Mouse (Mus musculus) adrenal gland, adult 18-20 months (tissue): ENCODE measurements around the gene Zfp575. TPM values are rescaled to one million over a fixed set of nuclear protein-coding genes. Genes with fewer than 3 reads are reported as not detected.

ENCODE experiments used
- DNase-seq, 2 experiments: peaks; one replicate each; pipeline ENCODE4 v3.0.0; 2021 to 2022; ENCODE audit warnings: low spot score in 2 of 2
- total RNA-seq, 2 experiments: library from RNA; stranded (reverse); gene quantifications; 1 replicate in 1 of 2; 2 replicates in 1 of 2; pipeline ENCODE4 v1.2.3; 2021

The Zfp575 gene
- total RNA-seq, 2 experiments from 2014 or later = 0.32 to 0.46 TPM

GRCm38 (mm10) chr7:24565627-24566026, 21.8 kb downstream of the Zfp575 start:
- no peak for DNase-seq

DNA sequence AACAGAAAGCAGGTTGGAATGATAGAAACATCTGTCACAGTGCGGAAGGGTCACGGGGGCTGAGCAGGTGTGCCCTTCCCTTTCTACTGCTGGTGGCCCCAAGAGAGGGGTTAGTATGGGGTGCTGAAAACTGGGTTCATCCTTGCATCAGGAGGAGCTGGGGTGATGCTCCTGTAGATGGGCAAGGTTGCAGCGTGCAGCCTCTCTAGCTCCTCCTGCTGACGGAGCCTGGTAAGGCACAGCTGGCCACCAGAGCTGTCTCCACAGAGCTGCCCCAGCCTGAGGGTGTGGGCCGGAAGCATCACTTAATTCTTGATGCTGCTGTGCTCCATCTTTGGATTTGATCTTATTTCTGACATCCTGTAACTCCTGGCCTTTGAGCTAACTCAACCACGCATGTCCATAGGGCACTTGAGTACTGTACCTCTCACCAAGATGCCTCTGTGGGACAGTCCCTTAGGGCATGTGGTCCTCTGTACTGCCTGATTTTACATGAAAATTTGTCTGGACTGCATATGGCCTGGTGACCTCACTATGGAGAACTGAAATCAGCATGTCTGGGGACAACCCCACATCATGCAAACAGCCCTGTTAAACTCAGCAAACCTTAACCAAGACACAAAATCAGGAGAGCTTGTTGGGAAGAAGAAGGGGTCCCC, 22.7 kb downstream of the Zfp575 start:
- DNase-seq = peak; percentile 62 to 74

GRCm38 (mm10) chr7:24563837-24564206, 23.6 kb downstream of the Zfp575 start:
- DNase-seq = no peak

DNA sequence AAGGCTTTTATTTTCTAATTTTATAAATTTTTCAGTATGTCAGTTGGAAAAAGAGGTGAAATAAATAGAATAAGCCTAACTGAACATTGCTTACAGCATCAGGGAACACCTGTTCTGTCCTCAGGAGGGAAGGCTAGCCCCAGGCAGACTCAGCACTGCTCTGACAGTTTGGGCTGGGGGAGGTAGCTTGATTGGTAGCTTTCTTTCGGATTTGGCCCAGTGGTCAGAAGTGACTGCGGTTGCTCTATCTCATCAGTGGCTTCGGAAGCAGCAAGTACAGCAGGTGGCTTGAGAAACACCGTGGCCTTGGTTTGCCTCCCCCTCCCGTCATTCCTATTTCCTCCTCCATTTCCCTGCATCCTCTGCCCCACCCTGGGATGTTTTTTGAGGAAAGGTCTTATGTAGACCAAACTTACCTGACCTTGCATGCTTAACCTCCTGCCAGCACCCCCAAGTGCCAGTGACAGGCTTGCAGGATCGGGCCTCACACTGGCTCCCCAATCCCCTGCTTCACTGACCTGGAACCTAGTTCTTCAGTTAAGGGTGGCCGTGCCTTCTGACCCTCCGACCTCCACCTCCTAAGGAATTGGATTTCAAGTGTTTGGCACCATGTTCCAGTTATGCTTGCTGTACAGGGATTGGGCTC, 24.1 kb downstream of the Zfp575 start:
- DNase-seq = no peak

DNA sequence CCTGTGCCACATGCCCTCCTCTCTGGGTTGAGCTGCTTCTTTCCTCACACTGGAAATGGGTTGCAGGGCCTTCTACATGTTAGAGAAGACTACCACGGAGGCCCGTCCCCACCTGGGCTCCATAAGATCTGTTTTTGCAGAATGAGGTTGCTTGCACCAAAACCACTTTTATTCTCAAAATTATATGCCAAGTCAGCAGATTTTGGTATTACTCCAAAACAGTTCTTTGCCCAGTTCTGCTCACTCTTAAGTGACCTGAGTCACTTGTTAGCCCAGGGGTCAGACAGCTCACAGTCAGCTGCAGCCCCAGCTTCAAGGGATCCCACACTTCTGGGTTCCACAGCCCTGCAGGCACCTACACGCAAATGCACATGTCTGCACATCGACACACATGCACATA, 26.0 kb downstream of the Zfp575 start:
- no peak for DNase-seq

GRCm38 (mm10) chr7:24555786-24556185, 31.7 kb downstream of the Zfp575 start:
- DNase-seq = no peak

GRCm38 (mm10) chr7:24551985-24552759, 35.3 kb downstream of the Zfp575 start:
- DNase-seq = no peak

DNA sequence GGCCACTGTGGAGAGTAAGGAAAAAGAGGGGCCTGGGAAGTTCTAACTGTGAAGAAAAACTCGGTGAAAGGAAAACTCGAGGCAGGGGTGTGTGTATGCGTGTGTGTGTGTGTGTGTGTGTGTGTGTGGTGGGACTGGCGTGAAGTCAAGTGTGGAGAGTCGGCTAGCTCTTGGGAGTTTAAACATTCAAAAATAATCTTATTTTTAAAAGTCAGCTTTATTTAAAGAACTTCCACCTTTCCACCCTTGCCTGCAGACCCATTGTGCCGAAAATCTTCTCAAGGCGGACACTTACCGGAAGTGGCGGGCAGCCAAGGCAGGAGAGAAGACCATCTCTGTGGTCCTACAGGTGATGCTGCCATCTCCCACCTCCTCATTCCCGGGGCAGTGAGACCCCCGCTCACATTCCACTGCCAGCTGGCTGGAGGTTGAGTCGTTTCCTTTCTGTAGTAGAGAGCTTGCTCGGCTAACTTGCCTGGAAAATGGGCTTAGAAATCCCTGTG, 39.9 kb downstream of the Zfp575 start:
- DNase-seq = no peak

GRCm38 (mm10) chr7:24546634-24547389, 40.6 kb downstream of the Zfp575 start:
- DNase-seq = peak; percentile 97 to 98

DNA sequence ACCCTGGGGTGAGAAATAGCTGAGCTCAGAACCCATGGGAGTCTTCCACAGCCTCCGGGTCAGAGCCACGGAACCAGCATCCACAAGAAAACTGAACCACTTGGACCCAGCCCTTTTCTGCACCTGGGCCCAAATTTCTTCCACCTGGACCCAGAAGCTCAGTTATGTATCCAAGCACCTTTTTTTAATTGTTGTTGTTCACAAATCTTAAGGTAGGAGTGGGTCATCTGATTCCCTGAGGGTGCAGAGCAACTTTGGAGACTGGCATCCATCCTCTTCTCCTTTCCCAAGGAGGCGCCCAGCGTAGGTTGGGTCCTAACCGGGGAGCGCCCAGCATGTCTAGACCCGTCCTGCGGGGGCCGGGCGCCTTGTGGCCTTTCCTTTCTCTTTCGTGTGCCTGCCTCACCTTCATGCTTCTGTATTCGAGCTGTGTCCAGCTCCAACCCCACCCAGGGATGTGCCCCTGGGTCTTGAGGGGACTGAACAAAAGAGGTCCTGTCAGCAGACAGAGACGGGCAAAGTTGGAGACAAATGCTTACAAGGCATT, 41.3 kb downstream of the Zfp575 start, which contains the start of the genes Pinlyp and Xrcc1:
TSS of gene Pinlyp (minus strand) at position 51 of the 547 bp plus-strand sequence.
TSS of gene Xrcc1 (plus strand) at position 222 of the 547 bp plus-strand sequence.
- no peak for DNase-seq

- DNase-seq = no peak
Observed at GRCm38 (mm10) chr7:24544506-24544905, 42.9 kb downstream of the Zfp575 start.

GRCm38 (mm10) chr7:24539686-24540085, 47.8 kb downstream of the Zfp575 start:
- no peak for DNase-seq

DNA sequence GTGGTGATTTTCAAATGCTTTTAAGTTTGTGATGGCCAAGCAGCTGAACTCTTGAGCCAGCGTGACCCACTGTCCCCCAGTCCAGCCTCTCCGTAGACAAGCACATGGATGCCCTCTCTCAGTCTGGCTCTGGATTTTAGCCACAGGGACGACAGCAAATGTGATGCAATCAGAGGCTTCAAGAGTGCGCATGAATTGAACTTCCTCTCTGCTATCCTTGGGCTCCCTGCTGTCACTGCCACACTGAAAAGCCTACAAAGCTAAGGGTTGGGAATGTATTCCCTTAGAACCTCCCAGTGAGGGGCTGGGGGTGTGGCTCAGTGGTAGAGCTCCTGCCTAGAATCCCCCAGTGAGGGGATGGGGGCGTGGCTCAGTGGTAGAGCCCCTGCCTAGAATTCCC, 48.7 kb downstream of the Zfp575 start:
- DNase-seq = no peak

GRCm38 (mm10) chr7:24538154-24538553, 49.3 kb downstream of the Zfp575 start:
- DNase-seq = no peak

DNA sequence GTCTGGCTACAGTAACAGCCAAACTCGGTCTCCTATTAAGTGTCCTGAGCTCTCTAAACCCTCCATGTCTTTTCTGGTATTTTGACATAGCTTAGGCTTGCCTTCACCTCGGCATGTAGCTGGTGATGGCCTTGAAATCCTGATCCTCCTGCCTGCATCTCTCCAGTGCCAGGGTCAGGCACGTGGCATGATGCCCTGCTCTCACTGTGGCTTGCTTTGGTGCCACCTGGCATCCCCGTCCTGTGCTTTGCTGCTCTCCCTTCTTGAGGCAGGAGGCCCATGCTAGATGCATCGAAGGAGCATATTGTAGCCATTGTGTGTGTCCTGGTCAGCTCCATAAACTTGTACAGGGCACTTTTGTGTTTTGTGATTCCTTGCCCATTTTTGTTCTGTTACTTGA, 49.9 kb downstream of the Zfp575 start:
- no peak for DNase-seq

- DNase-seq = no peak
Observed at GRCm38 (mm10) chr7:24537081-24537480, 50.4 kb downstream of the Zfp575 start.

DNA sequence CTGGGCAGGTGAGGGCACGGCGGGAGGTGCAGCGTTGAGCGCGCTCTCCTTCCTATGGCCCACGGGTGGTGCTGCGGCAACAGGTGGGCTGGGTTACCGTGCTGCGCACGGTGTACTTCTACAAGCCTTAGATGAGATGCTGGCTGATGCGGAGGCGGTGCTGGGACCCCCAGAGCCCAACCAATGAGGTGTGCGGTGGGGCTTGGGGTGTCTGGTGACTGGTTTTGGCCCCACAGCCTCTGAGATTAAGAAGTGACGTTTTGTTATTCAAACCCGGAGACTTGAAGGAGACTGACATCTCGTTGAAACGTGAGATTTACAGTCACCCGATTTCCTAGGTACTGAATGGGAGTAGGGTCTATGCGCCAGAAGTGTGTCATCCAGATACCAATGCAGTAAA, 53.1 kb downstream of the Zfp575 start:
- DNase-seq = no peak
